Mouse (Mus musculus) lung, embryonic 14.5 days (tissue): ENCODE measurements around the gene Tmem50b. TPM values are rescaled to one million over a fixed set of nuclear protein-coding genes. Genes with fewer than 3 reads are reported as not detected.

Experiments used
- ATAC-seq: fragments of 200-750 bp; cut with Nextera tagmentation; 2 replicates; pipeline ENCODE4 v1.8.0; 2017; ENCODE audit warnings: mild to moderate bottlenecking, moderate TSS enrichment, moderate library complexity; ENCODE audit not compliant: insufficient read depth
- DNase-seq: peaks from one replicate; pipeline ENCODE4 v3.0.0-alpha.2; 2015
- H3K27ac ChIP-seq: fragments of 300-500 bp; sonication (generic); 2 replicates; pipeline ENCODE4 v1.5.1; 2014; ENCODE audit warnings: low read depth, mild to moderate bottlenecking, moderate library complexity
- H3K27me3 ChIP-seq: fragments of 300-500 bp; sonication (generic); 2 replicates; pipeline ENCODE4 v1.6.1; 2014; ENCODE audit warnings: low read length, control low read depth; ENCODE audit not compliant: insufficient read depth
- H3K36me3 ChIP-seq: fragments of 300-500 bp; sonication (generic); 2 replicates; pipeline ENCODE4 v1.6.1; 2014; ENCODE audit warnings: control low read depth; ENCODE audit not compliant: insufficient read depth
- H3K4me1 ChIP-seq: fragments of 300-500 bp; sonication (generic); 2 replicates; pipeline ENCODE4 v1.6.1; 2014; ENCODE audit warnings: antibody characterized with exemption, control low read depth; ENCODE audit not compliant: insufficient read depth
- H3K4me2 ChIP-seq: fragments of 300-500 bp; sonication (generic); 2 replicates; pipeline ENCODE4 v1.6.1; 2014; ENCODE audit warnings: mild to moderate bottlenecking
- H3K4me3 ChIP-seq: fragments of 300-500 bp; sonication (generic); 2 replicates; pipeline ENCODE4 v1.5.1; 2014; ENCODE audit warnings: low read depth, low read length
- H3K9ac ChIP-seq: fragments of 300-500 bp; sonication (generic); 2 replicates; pipeline ENCODE4 v1.6.1; 2014
- H3K9me3 ChIP-seq: fragments of 300-500 bp; sonication (generic); 2 replicates; pipeline ENCODE4 v1.6.1; 2016; ENCODE audit warnings: low read depth, low read length, control low read depth
- CTCF ChIP-seq: IDR thresholded peaks from 2 replicates; pipeline ENCODE4 v1.5.1; 2016; ENCODE audit warnings: antibody characterized with exemption, low read depth
- WGBS: fragments of 180-500 bp; shearing (Covaris S2); extraction: QIAGEN DNeasy Blood & Tissue Kit; methylation state at CpG from one replicate; pipeline ENCODE4 v1.1.7; 2014; 5-methylcytosine and 5-hydroxymethylcytosine counted together
- polyA plus RNA-seq: library from polyadenylated mRNA; unstranded; fragments of >200 nt; fragmentation: Nextera tagmentation; extraction: Ambion mirVana; gene quantifications from 2 replicates; pipeline ENCODE4 v1.2.1, GENCODE M21; 2014

The Tmem50b gene
- polyA plus RNA-seq, 1 experiment from 2014 or later: 33.1 TPM

DNA sequence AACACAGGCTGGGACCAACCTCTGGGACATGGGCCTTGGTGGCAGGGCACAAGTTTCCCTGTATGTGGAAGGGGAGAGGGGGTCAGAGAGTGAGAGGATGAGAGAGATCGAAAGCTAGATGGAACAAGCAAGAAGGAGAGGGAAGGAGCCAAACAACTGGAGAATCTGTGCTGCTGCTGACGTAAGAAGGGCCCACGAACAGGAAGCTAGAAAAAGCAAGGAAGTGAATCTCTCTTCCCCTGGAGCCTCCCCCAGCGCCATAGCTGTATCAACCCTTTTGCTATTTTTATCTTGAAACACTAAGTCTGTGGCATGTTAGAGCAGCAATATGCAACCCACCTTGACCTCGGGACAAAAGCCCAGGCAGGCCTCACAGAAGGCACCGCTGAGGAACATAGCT is 59.5 kb downstream of the Tmem50b start:
- peak overlapping the region; percentile 37 for H3K27ac ChIP-seq
- no peak for TF ChIP-seq CTCF
- H3K4me1 ChIP-seq: peaks cover 4% of the 10 kb centered on the region; the same call in 1 of the 2 replicates

DNA sequence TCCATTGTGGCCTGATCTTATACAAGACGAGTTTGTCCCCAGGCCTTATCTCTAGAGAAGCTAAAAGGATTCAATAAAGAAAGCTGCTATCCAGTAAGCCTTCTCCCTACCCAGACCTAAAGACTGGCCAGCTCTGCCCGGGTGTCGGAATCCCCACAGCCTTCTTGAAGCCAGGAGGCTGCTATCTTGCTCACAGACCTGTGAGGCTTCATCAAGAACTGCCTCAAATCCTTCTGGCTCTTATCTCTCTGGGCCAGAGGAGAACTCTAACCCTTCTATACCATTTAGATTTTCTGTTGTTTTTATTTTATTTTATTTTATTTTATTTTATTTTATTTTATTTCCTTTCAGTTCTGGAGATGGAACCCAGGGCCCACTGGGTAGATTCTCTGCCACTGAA is 60.5 kb downstream of the Tmem50b start:
- no peak for DNase-seq
- no peak for ATAC-seq
- Histone ChIP-seq H3K36me3 (no peaks in the 10 kb centered on the region), H3K9me3 (no peaks in the 10 kb centered on the region), H3K4me1 (peaks cover 4% of the 10 kb centered on the region; the same call in 1 of the 2 replicates), H3K4me2 (no peak overlapping the region), H3K4me3 (no peak overlapping the region), H3K9ac (no peak overlapping the region), H3K27ac (no peak overlapping the region), H3K27me3 (no peaks in the 10 kb centered on the region)
- WGBS: 67% methylated on average over 3 of the region's 3 CpGs
- TF ChIP-seq CTCF: no peak

More for the DNA sequence above, 59.5 kb downstream of the Tmem50b start:
- Histone ChIP-seq H3K4me3 (no peak overlapping the region), H3K4me2 (no peak overlapping the region), H3K27me3 (no peaks in the 10 kb centered on the region), H3K9me3 (no peaks in the 10 kb centered on the region), H3K36me3 (no peaks in the 10 kb centered on the region), H3K9ac (no peak overlapping the region)
- ATAC-seq (no peak), DNase-seq (no peak)
- 54% methylated on average over 6 of the region's 6 CpGs for WGBS

DNA sequence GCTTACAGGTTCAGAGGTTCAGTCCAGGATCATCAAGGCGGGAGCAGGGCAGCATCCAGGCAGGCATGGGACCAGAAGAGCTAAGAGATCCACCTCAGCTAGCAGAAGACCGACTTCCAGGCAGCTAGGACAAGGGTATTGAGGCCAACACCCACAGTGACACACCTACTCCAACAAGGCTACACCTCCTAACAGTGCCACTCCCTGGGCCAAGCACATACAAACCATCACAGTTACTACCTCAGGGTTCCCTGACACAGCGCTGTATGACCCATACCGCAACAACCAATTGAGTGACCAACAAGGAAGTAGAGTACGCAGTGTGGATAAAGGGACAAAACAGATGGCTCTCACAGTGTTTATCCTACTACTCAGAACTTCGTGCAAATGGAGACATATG is 61.2 kb downstream of the Tmem50b start:
- no peak for TF ChIP-seq CTCF
- Histone ChIP-seq H3K4me1 (peaks cover 4% of the 10 kb centered on the region; the same call in 1 of the 2 replicates), H3K4me3 (no peak overlapping the region), H3K36me3 (no peaks in the 10 kb centered on the region), H3K4me2 (no peak overlapping the region), H3K9ac (no peak overlapping the region), H3K27ac (no peak overlapping the region), H3K27me3 (no peaks in the 10 kb centered on the region), H3K9me3 (no peaks in the 10 kb centered on the region)
- ATAC-seq (no peak), DNase-seq (no peak)
- 86% methylated on average over 6 of the region's 6 CpGs for WGBS

DNA sequence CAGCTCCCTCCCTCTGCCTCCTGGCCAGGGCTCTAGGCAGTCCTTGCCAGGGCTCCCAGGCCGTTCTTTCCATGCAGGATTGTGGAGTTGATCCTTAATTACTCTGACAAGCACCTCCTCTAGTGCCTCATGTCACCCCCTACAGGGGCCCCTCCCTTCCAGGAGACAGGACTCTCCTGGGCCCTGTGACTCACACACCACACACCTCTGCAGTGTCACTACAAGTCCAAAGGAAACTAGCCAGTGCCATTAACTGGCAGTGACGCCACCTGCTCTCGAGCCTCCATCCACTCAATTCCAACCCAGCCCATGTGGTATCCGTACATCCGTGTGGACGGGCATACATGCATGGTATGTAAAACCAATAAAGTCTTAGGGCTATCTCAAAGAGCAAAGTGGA is 62.7 kb downstream of the Tmem50b start:
- Histone ChIP-seq H3K27me3 (no peaks in the 10 kb centered on the region), H3K4me3 (no peak overlapping the region), H3K9ac (no peak overlapping the region), H3K27ac (no peak overlapping the region), H3K4me1 (peaks cover 4% of the 10 kb centered on the region; the same call in 1 of the 2 replicates), H3K4me2 (no peak overlapping the region), H3K9me3 (no peaks in the 10 kb centered on the region), H3K36me3 (no peaks in the 10 kb centered on the region)
- no peak for TF ChIP-seq CTCF
- no peak for ATAC-seq
- no peak for DNase-seq
- 77% methylated on average over 6 of the region's 6 CpGs for WGBS

DNA sequence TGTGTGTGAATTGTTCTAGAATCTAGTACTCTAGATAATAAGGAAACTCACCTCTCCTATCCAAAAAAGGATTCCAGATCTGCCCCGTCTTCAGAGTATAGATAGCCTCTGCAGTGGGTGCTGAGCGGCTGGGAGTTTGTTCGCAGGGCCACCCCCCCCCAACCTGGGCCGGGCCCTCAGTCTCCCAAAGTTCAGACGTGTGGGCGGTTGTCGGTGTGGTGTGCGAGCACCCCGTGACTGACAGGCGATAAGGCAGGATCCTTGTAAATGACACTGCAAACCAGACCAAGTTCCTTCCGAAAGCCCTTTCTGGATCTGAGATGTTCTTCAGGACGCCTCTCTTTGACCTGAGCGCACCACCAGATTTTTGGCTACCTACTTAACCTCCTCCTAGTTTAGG is 63.1 kb downstream of the Tmem50b start:
- peak; percentile 89 for DNase-seq
- H3K4me3 ChIP-seq: no peak overlapping the region
- WGBS: 54% methylated on average over 13 of the region's 13 CpGs
- no peak for ATAC-seq
- H3K4me2 ChIP-seq: no peak overlapping the region
- H3K27ac ChIP-seq: no peak overlapping the region
- H3K36me3 ChIP-seq: no peaks in the 10 kb centered on the region
- no peak for TF ChIP-seq CTCF
- H3K9me3 ChIP-seq: no peaks in the 10 kb centered on the region
- no peaks in the 10 kb centered on the region for H3K27me3 ChIP-seq
- no peak overlapping the region for H3K9ac ChIP-seq
- H3K4me1 ChIP-seq: peaks cover 4% of the 10 kb centered on the region; the same call in 1 of the 2 replicates

DNA sequence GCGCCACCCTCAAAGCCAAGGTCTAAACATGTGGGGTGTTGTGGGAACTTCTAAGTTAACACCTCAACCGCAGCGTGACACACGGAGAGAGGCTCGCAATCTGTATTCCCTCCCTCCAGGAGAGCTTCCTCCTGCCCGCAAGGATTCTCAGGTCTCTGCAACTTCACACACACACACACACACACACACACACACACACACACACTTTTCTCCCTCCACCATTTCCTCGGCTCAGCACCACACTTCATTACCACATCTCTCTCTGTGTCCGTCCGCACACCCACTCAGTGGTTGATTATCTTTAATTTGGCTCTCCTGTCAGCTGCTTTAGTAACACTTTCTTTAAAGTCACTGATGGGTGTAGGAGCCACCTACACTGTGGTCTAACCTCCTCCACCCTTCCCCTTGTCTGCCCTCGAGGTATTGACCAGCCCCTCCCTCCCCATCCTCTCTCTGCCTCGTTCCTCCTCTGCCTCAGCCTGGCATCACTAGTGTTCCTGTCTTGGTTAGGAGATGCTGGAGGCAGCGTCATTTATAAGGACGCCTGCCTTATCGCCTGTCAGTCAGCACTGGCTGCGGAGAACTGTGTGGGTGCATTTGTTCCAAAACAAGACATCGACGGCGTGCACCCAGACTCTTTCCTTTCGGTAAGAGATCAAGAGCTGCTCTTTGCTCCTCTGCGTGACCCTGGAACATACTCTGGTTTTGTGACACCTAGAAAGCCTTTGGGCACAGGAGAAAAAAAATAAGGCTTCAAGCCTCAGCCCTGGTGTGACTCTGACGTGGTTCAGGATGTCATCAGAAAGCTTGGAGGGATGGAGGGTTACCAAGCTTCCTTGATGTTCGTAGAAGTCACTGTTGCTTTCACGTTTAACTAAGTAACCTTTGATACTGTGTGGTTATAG is 64.3 kb downstream of the Tmem50b start:
- H3K36me3 ChIP-seq: no peaks in the 10 kb centered on the region
- ATAC-seq (no peak), DNase-seq (no peak)
- H3K4me2 ChIP-seq: no peak overlapping the region
- 41% methylated on average over 23 of the region's 23 CpGs for WGBS
- no peak for TF ChIP-seq CTCF
- H3K9me3 ChIP-seq: no peaks in the 10 kb centered on the region
- H3K4me1 ChIP-seq: peaks cover 2% of the 10 kb centered on the region; the same call in 1 of the 2 replicates
- no peaks in the 10 kb centered on the region for H3K27me3 ChIP-seq
- no peak overlapping the region for H3K4me3 ChIP-seq
- no peak overlapping the region for H3K9ac ChIP-seq
- no peak overlapping the region for H3K27ac ChIP-seq

DNA sequence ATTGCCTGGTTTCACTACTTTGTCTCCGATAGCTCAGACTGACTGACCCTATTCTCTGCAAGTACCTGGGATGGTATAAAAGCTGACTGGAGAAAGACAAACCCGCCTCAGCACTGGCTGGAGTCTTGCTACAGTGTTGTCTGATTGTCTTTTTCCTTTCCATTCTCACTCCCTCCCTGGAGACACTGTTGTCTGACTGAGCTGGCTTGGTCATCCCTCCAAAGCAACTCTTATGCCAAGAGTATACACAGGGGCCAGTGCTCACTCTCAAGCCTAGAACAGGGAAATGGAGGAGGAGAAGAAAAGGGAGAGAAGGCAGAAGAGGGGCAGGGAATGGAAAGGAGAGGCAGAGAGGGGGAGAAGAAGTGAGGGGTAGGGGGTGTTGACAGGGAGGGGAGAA is 65.2 kb downstream of the Tmem50b start:
- H3K9ac ChIP-seq: no peak overlapping the region
- no peak for TF ChIP-seq CTCF
- ATAC-seq (no peak), DNase-seq (no peak)
- 53% methylated on average over 2 of the region's 2 CpGs for WGBS
- H3K4me3 ChIP-seq: no peak overlapping the region
- H3K9me3 ChIP-seq: no peaks in the 10 kb centered on the region
- H3K4me2 ChIP-seq: no peak overlapping the region
- no peaks in the 10 kb centered on the region for H3K4me1 ChIP-seq
- no peaks in the 10 kb centered on the region for H3K36me3 ChIP-seq
- no peak overlapping the region for H3K27ac ChIP-seq
- no peaks in the 10 kb centered on the region for H3K27me3 ChIP-seq
